Mouse (Mus musculus) adrenal gland, postnatal 25 days (tissue): ENCODE measurements around the gene Tekt3. TPM values are rescaled to one million over a fixed set of nuclear protein-coding genes. Genes with fewer than 3 reads are reported as not detected.
A peak's percentile ranks its signal among the peaks of the same experiment; 100 is the strongest.

Experiments used
- DNase-seq: peaks from one replicate; pipeline ENCODE4 v3.0.0; 2021; ENCODE audit warnings: mixed read lengths
- total RNA-seq: library from RNA; stranded (reverse); gene quantifications from 2 replicates; pipeline ENCODE4 v1.2.3, GENCODE M21; 2021

Gene Tekt3
- total RNA-seq, 1 experiment from 2014 or later: 0.18 TPM

GRCm38 (mm10) chr11:63059911-63060310, 1.5 kb upstream of the Tekt3 start:
- DNase-seq: no peak

DNA sequence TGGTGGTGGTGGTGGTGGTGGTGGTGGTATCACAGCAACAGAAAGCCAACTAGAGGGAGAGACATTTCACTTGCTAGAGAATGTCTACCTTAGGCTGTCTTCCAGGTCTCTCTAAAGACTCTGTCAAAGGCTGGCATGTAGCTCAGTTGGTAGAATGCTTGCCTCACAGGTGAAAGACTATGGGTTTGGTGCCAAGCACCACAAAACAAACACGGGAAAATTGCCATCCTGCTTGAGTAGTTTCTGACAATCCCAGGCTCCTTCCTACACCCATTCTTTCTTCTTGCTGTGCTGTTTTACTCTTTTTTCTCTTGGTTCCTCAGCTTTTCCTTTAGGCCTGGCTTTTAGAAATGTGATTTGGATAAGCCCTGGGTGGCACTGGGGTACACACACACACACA, 5.1 kb downstream of the Tekt3 start:
- DNase-seq: no peak

GRCm38 (mm10) chr11:63070081-63070480, 8.6 kb downstream of the Tekt3 start:
- no peak for DNase-seq

GRCm38 (mm10) chr11:63084536-63084935, 23.1 kb downstream of the Tekt3 start:
- DNase-seq: no peak

GRCm38 (mm10) chr11:63088672-63089071, 27.2 kb downstream of the Tekt3 start:
- DNase-seq: no peak

GRCm38 (mm10) chr11:63090210-63090609, 28.8 kb downstream of the Tekt3 start:
- DNase-seq: no peak

DNA sequence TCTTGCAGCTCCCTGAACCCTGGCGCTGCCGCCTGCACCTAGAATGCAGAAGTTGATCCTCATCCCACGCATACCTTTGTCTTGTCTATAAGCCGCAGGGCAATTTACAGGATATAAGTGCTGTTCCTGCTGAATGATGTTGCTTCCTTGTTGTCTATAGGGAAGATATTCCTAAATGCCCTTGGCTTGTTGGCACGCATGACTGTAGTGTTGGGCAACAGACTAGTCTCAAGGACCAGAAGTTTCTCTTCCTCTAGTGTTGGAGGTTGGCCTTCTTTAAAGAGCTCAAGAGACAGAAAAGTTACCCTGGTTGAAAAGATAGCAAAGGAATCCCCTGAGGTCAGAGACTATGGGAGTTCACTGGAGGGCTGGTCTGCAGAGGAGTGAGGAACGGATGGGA, 29.5 kb downstream of the Tekt3 start:
- DNase-seq: no peak

- DNase-seq: no peak
Observed at GRCm38 (mm10) chr11:63092271-63092670, 30.8 kb downstream of the Tekt3 start.

GRCm38 (mm10) chr11:63093601-63094000, 32.1 kb downstream of the Tekt3 start:
- no peak for DNase-seq

GRCm38 (mm10) chr11:63094496-63094895, 33.0 kb downstream of the Tekt3 start:
- DNase-seq: no peak

- DNase-seq: no peak
Observed at GRCm38 (mm10) chr11:63098016-63098415, 36.6 kb downstream of the Tekt3 start.

GRCm38 (mm10) chr11:63099390-63099789, 37.9 kb downstream of the Tekt3 start:
- DNase-seq: no peak

DNA sequence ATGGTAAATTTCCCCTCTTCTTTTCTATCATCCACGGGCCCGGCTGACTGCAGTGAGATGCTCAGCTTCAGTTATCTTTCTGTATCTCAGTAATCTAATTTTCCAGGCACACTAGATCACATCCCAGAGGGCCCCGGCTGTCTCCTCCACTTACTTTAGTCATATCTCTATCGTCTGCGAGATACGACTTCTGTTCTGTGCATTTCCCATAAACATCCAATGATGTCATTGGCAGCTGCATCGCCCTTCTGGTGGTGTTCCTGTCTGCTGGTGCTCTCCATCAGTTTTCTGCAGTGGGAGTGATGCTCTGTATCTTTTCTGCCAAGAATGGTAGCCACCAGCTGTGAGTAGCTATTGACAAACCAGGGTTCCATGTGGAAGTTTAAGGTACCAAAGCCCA, 41.8 kb downstream of the Tekt3 start:
- DNase-seq: no peak

DNA sequence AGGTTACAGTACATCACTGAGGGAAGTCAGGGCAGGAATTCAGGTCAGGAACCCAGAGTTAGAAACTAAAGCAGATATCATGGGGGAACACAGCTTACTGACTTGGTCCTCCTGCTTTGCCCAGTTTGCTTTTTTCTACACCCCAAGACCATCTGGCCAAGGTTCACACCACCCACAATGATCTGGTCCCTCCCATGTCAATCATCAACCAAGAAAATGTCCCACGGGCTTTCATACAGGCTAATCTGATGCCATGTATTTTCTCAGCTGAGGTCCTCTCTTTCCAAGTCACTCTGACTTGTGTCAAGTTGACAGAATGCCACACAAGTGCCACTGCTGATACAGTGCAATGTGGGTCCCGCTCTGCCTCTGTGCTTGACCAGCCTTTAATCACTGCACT, 42.6 kb downstream of the Tekt3 start:
- no peak for DNase-seq

GRCm38 (mm10) chr11:63109230-63109775, 47.8 kb downstream of the Tekt3 start:
- DNase-seq: no peak

DNA sequence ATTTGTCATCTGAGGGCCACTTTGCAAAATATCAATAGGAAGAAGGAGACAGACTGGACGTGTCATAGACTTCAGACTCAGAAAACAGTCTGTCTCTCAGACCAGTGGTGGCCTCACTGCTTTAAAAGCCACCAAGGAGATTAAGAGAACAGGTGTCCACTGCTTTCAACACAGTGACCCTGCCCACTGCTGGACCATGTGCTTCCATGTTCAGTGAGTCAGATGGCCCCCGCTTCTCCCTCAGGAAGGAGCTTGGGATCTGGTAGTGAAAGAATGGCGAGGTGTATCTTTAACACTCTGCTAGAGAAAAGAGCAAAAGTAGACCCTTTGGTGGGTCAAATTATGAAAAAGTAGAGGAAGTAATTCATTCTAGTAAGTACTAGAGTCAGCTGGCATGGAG, 48.9 kb downstream of the Tekt3 start:
- DNase-seq: no peak

DNA sequence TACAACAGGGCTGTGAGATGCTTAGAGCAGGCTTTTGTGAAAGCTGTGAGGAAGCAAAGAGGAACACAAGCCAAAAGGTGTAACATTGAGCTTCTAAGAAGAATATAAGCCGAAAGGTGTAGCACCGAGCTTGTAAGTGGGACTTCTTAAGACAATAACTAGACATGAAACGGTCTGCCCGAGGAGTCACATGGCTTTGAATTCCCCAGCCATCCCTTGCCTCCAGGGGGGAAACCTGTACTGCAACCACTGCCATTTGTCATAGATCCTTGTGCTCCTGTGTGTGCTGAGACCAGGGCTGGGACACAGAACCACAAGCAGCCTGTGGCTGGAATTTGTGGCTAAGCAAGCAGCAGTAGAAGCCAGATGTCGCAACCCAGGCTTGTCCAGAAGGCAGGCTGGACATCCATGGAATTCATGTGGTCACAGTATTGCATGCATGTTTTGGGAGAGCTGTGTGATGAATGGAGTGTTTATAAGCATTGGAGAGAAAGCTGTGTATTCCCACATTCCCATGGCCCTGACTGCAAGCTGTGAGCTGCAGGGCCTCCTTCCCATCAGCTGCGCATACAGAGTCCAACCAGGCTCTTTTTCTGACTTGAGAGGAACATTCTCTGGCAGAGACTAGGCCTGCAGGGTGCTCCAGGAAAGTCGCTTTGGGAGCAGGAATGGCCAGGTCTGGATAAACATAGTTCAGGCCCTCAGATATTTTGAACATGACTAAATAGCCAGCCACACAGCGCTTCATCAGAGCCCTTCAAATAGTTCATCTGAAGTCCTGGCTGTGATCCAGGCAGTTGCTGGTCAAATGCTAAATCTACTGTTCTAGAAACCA, 53.6 kb downstream of the Tekt3 start:
- peak; percentile 24 for DNase-seq

DNA sequence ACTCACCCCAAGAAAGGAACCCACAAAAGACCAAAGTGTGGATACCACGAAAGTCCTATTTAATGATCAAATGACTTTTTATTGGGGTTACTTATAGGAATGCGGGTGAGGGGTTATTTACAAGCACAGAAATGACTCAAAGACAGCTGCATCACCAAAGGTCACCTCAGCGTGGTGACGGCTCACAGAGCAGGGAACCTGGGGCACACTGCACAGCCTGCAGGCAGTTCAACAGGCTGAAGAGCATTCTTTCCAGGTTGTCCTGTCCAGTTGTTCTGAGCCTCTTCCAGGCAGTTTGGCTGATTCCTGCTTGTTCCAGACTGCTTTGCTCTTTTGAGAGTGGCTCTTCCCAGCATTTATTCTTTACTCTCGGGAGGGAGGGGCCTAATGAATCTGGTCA, 55.2 kb downstream of the Tekt3 start:
- DNase-seq: no peak

- no peak for DNase-seq
Observed at GRCm38 (mm10) chr11:63117266-63117665, 55.8 kb downstream of the Tekt3 start.

DNA sequence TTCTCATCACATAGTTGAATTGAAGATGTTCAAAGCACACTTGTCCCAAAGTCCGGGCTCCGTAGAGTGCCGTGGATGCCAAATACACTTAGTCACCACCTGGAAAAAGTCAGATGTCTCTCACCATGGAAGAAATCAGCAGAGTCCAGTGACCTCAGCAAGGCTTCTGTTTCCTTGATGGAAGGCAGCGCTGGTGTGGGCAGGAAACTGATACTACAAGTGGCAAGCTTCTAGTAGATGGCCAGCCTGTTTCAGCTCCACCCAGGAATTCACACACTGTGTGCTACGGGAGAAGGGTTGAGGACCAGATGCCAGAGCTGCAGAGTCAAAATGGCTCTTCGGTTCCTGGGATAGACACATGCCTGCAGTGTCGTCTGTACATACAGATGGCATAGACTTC, 58.3 kb downstream of the Tekt3 start:
- DNase-seq: no peak

DNA sequence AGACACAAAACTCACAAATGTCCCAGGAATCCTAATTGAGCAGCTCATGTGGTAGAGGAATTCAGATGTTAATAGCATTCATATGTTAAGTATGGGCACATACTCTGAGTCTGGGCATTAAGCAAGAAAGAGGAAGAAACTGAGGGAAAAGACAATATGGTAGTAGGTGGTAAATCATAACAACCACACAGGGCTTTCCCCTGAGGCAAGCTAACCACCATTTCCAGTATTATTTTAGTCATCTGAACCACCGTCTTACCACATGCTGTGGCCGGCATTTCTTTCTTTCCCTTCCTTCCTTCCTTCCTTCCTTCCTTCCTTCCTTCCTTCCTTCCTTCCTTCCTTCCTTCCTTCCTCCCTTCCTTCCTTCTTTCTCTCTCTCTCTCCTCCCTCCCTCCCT, 60.8 kb downstream of the Tekt3 start:
- no peak for DNase-seq

- no peak for DNase-seq
Observed at GRCm38 (mm10) chr11:63122776-63123350, 61.4 kb downstream of the Tekt3 start.

- DNase-seq: no peak
Observed at GRCm38 (mm10) chr11:63124316-63124715, 62.9 kb downstream of the Tekt3 start.
